Mouse (Mus musculus): ENCODE results near the gene Tm4sf19.

GRCm38 (mm10) chr16:32350776-32351175, 49.5 kb upstream of the Tm4sf19 start:
- TF ChIP-seq CTCF (IDR thresholded peaks at IDR 0.05; ENCODE audit: borderline replicate concordance, insufficient read depth, low read length), result no peak
- no peak for TF ChIP-seq POLR2A (IDR thresholded peaks at IDR 0.05; ENCODE audit: low read depth, low read length)
